Mouse (Mus musculus) monocyte, adult 5-6 weeks (primary cell): ENCODE data around the gene Plekhm3. TPM values are rescaled to one million over a fixed set of nuclear protein-coding genes. Genes with fewer than 3 reads are reported as not detected.
A peak's percentile ranks its signal among the peaks of the same experiment; 100 is the strongest.

Experiments
- ATAC-seq: fragments of 153-309, 156-312 bp; replicated peaks from 2 replicates; pipeline ENCODE4 v1.8.0; 2017; ENCODE audit warnings: mild to moderate bottlenecking; ENCODE audit not compliant: low TSS enrichment, insufficient number of reproducible peaks, severe bottlenecking, poor library complexity, low FRiP score
- total RNA-seq: library from RNA; stranded (forward); fragments of 200-1000, 200-491, 200-594 nt; gene quantifications from 3 replicates; pipeline ENCODE4 v1.2.3, GENCODE M21; 2017

The Plekhm3 gene
- total RNA-seq, 1 experiment from 2014 or later: 34.9 TPM

DNA sequence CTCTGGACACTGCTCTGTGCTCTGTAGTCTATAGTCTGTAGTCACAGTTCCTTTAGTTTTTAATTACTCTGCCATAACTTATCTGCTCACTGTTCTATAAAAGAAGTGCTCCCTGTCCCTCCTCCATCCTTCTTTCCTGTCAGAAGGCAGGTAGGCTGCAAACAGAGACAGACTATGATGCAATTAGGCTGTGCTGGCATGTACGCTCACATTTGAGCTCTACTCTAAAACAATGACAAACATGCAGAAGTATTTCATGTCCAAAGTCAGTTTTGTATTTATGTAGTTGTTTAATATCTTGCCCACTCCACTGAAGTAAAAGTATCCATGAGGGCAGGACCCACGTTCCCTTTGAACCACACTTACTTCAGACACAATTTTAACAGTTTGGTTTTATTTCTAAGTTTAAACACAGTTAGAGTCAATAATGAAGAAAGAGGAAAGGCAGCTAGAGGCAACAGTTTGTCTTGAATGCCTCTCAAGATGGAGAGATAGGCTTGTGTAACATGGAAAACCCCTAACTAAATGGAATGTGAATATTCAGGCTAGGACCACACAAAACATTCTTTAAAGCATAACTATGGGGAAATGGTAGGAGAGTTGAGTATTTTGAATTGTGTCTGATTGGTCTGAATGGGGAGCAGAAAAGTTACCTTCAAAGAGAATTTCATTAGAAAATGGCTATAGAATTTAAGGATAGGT, 69.0 kb downstream of the Plekhm3 start:
- ATAC-seq: no peak

GRCm38 (mm10) chr1:64886718-64887117, 69.9 kb downstream of the Plekhm3 start:
- ATAC-seq: no peak

DNA sequence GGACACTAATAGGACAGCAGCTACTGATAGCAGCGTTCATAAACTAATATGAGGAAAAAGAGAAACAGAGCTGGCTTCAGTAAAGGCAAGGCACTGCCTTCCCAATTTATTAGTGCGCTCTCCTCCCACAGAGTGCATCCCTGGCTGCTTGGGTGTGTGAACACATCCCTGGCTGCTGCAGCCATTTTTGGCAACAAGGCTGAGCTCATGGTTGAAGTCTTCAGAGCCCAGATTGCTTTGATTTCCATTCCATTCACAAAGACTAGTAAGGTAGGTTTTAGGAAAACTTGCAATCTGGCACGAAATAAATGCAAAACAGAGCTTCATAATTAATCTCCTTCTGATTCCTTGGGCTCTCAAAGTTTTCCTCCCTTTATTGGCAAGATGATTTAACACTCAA, 71.3 kb downstream of the Plekhm3 start:
- no peak for ATAC-seq

GRCm38 (mm10) chr1:64884007-64884406, 72.6 kb downstream of the Plekhm3 start:
- ATAC-seq: no peak

- no peak for ATAC-seq
Observed at GRCm38 (mm10) chr1:64880613-64881012, 76.0 kb downstream of the Plekhm3 start.

- ATAC-seq: no peak
Observed at GRCm38 (mm10) chr1:64878795-64879240, 77.8 kb downstream of the Plekhm3 start.

- peak; percentile 68; the same call in 1 of the 2 replicates for ATAC-seq
Observed at GRCm38 (mm10) chr1:64876276-64876675, 80.3 kb downstream of the Plekhm3 start.

GRCm38 (mm10) chr1:64875712-64876111, 80.9 kb downstream of the Plekhm3 start:
- ATAC-seq: no peak

- ATAC-seq: no peak
Observed at GRCm38 (mm10) chr1:64875156-64875555, 81.5 kb downstream of the Plekhm3 start.

- ATAC-seq: no peak
Observed at GRCm38 (mm10) chr1:64871956-64872355, 84.7 kb downstream of the Plekhm3 start.

DNA sequence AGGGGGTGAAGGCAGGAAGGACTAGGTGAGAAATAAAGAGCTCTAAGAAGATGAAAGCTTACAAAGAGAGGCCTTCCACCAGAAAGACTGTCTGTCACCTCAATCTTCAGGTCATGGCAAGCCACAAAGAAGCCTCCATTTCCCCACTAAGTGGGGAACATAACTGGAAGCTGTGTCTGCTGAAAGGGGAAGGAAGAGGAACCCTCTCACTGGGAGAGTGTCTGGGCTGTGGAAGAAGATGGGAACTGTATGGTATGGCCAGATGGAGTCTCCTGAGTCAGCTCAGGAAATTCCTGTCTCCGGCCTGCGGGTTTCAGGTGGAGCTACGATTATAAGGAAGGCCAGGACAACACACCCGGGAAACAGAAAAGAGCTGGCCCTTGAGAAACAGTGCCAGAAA, 88.9 kb downstream of the Plekhm3 start:
- ATAC-seq: no peak

DNA sequence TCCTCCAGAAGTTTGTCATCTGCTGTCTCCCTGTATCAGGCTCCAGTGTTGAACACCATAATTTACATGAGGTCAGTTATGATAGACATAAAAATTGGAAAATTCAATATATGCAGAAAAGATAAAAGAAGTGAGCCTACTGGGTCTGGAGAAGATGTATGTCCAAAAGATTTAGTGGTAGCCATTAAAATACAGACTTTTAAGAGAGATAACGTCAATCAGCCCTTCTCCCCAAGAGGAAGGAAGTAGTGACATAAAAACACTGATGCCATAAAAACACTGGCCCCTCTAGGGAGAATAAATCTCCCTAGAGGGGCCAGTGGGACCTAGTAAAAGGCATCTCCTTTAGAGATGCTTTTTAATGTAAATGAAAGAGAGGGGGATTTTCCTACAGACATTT, 90.5 kb downstream of the Plekhm3 start:
- ATAC-seq: no peak

GRCm38 (mm10) chr1:64860235-64860920, 96.2 kb downstream of the Plekhm3 start:
- no peak for ATAC-seq

DNA sequence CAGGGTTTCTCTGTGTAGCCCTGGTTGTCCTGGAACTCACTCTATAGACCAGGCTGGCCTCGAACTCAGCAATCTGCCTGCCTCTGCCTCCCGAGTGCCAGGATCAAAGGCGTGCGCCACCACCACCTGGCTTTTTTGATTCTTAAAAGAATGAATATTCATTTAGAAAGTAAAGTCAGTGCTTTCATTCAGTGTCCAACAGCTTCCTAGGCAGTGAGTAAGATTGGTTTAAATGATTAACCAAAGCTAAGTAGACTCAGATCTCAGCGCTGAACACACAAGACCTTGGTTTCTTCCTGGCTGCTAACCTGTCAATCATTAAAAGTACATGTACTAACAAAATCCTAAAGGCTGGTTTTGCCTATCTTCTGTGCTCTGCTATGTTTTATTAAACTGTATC, 96.8 kb downstream of the Plekhm3 start:
- no peak for ATAC-seq

- ATAC-seq: no peak
Observed at GRCm38 (mm10) chr1:64854835-64855234, 101.8 kb downstream of the Plekhm3 start.

GRCm38 (mm10) chr1:64853738-64854730, 102.6 kb downstream of the Plekhm3 start:
- ATAC-seq: no peak

GRCm38 (mm10) chr1:64853244-64853643, 103.4 kb downstream of the Plekhm3 start:
- ATAC-seq: no peak

GRCm38 (mm10) chr1:64852272-64852671, 104.4 kb downstream of the Plekhm3 start:
- ATAC-seq: no peak

DNA sequence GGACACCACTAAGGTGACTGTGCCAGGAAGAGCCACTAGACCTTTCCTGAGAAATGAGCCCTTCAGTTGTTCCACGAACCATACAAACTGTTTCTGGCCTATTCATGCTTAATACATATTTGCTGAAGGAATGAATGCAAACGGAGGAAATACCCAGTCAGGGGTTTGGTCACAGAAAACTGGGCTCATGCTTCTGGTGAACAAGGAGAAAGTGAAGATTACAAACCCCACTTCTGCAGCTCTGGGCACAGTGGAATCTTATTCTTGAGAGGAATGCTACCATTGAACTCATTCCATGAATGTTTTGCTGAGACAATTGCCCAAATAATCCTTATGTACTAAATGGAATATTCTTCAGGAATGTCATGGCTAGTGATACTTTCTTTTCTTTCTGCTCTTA, 106.3 kb downstream of the Plekhm3 start:
- no peak for ATAC-seq
